Mouse (Mus musculus) kidney, embryonic 16.5 days (tissue): ENCODE measurements around the gene Smco4. TPM values are rescaled to one million over a fixed set of nuclear protein-coding genes. Genes with fewer than 3 reads are reported as not detected.

ENCODE experiments used
- ATAC-seq: fragments of 200-750 bp; cut with Nextera tagmentation; 2 replicates; pipeline ENCODE4 v1.8.0; 2017; ENCODE audit warnings: moderate TSS enrichment; ENCODE audit not compliant: low FRiP score, low TSS enrichment
- H3K27ac ChIP-seq: fragments of 300-500 bp; sonication (generic); 2 replicates; pipeline ENCODE4 v1.5.1; 2014; ENCODE audit warnings: low read length
- H3K27me3 ChIP-seq: fragments of 300-500 bp; sonication (generic); 2 replicates; pipeline ENCODE4 v1.6.1; 2014; ENCODE audit warnings: low read length, control low read depth, mixed read lengths; ENCODE audit not compliant: insufficient read depth
- H3K36me3 ChIP-seq: fragments of 300-500 bp; sonication (generic); 2 replicates; pipeline ENCODE4 v1.6.1; 2014; ENCODE audit warnings: low read length, control low read depth, mixed read lengths; ENCODE audit not compliant: insufficient read depth
- H3K4me1 ChIP-seq: fragments of 300-500 bp; sonication (generic); 2 replicates; pipeline ENCODE4 v1.6.1; 2014; ENCODE audit warnings: low read length, control low read depth, mixed read lengths; ENCODE audit not compliant: insufficient read depth
- H3K4me2 ChIP-seq: fragments of 300-500 bp; sonication (generic); replicated peaks from 2 replicates; pipeline ENCODE4 v1.6.1; 2014; ENCODE audit warnings: low read depth, low read length
- H3K4me3 ChIP-seq: fragments of 300-500 bp; sonication (generic); 2 replicates; pipeline ENCODE4 v1.5.1; 2014; ENCODE audit warnings: mild to moderate bottlenecking, low read length
- H3K9ac ChIP-seq: fragments of 300-500 bp; sonication (generic); replicated peaks from 2 replicates; pipeline ENCODE4 v1.6.1; 2014; ENCODE audit warnings: low read length
- H3K9me3 ChIP-seq: fragments of 300-500 bp; sonication (generic); 2 replicates; pipeline ENCODE4 v1.6.1; 2016; ENCODE audit warnings: low read length, control low read depth
- WGBS: fragments of 180-500 bp; shearing (Covaris S2); extraction: QIAGEN DNeasy Blood & Tissue Kit; methylation state at CpG from one replicate; pipeline ENCODE4 v1.1.7; 2014; 5-methylcytosine and 5-hydroxymethylcytosine counted together
- polyA plus RNA-seq: library from polyadenylated mRNA; unstranded; fragments of >200 nt; fragmentation: Nextera tagmentation; extraction: Ambion mirVana; gene quantifications from 2 replicates; pipeline ENCODE4 v1.2.1, GENCODE M21; 2015

Smco4 gene
- polyA plus RNA-seq, 1 experiment from 2014 or later = 4.4 TPM

DNA sequence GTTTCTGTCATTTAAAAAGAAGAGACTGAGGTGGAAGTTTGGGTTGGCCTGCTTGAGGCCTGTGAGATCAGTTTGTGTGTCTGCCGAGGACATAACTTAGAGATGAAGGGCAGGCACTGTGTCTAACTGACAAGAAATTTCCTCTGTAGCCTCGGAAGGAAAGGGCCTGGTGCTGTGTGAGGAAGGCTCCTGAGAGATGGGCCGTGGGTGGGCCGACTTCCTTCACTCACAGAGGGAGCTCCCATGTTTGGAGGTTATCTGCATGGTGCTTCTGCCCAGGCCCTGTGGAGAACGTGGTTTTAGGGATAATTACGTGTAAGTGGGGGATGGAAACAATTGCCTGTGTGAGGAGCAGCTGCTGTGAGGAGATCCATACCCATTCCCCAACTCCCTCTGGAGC is 10.6 kb downstream of the Smco4 start:
- no peak for ATAC-seq
- H3K27me3 ChIP-seq = no peaks in the 10 kb centered on the region
- H3K9me3 ChIP-seq = no peaks in the 10 kb centered on the region
- peaks cover 61% of the 10 kb centered on the region for H3K4me1 ChIP-seq
- H3K27ac ChIP-seq = peak overlapping the region; percentile 59; the same call in 1 of the 2 replicates
- H3K4me2 ChIP-seq = no peak overlapping the region
- H3K36me3 ChIP-seq = no peaks in the 10 kb centered on the region
- 43% methylated on average over 6 of the region's 6 CpGs for WGBS
- H3K4me3 ChIP-seq = no peak overlapping the region
- H3K9ac ChIP-seq = no peak overlapping the region

GRCm38 (mm10) chr9:15505288-15505687 is 12.1 kb downstream of the Smco4 start:
- no peak for ATAC-seq
- 24% methylated on average over 1 of the region's 1 CpGs for WGBS
- Histone ChIP-seq H3K27ac (no peak overlapping the region), H3K36me3 (no peaks in the 10 kb centered on the region), H3K27me3 (no peaks in the 10 kb centered on the region), H3K9ac (no peak overlapping the region), H3K4me1 (peaks cover 75% of the 10 kb centered on the region), H3K9me3 (no peaks in the 10 kb centered on the region), H3K4me2 (no peak overlapping the region), H3K4me3 (no peak overlapping the region)

DNA sequence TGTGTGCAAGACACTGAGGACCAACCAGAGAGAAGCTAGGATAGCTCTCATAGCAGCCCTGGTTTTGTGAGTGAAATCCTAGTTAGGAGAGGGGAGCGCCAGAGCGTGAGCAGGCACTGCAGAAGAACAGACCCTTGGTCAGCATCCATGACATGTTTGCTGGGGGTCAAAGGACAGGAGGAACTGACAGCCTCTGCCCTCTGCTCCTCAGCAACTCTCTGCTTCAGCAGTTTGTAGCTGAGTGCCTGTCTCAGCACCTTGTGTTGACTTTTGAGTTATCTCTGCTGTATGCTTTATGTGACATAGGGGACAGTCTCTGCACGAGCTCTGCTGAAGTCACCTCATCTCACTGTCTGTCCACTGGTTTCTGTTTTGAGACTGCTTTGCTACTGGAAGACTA is 13.6 kb downstream of the Smco4 start:
- no peaks in the 10 kb centered on the region for H3K36me3 ChIP-seq
- no peak overlapping the region for H3K4me3 ChIP-seq
- H3K27ac ChIP-seq = peak overlapping the region; percentile 79
- peak; percentile 37; the same call in 1 of the 2 replicates for ATAC-seq
- 32% methylated on average over 3 of the region's 3 CpGs for WGBS
- no peak overlapping the region for H3K4me2 ChIP-seq
- no peaks in the 10 kb centered on the region for H3K9me3 ChIP-seq
- H3K27me3 ChIP-seq = no peaks in the 10 kb centered on the region
- H3K4me1 ChIP-seq = peaks cover 90% of the 10 kb centered on the region
- H3K9ac ChIP-seq = no peak overlapping the region; the same call in 1 of the 2 replicates

- Histone ChIP-seq H3K9me3 (no peaks in the 10 kb centered on the region), H3K4me2 (no peak overlapping the region), H3K4me1 (peaks cover 92% of the 10 kb centered on the region), H3K36me3 (no peaks in the 10 kb centered on the region), H3K4me3 (no peak overlapping the region), H3K27ac (peak overlapping the region; percentile 79), H3K27me3 (no peaks in the 10 kb centered on the region), H3K9ac (peak overlapping the region; percentile 33)
- no peak for ATAC-seq
- 59% methylated on average over 4 of the region's 4 CpGs for WGBS
These were observed 14.2 kb downstream of the Smco4 start for GRCm38 (mm10) chr9:15507431-15507875.

GRCm38 (mm10) chr9:15509363-15509762 is 16.1 kb downstream of the Smco4 start:
- WGBS = 43% methylated on average over 3 of the region's 3 CpGs
- H3K4me1 ChIP-seq = peaks cover 76% of the 10 kb centered on the region
- H3K9me3 ChIP-seq = no peaks in the 10 kb centered on the region
- peak overlapping the region; percentile 8; the same call in 1 of the 2 replicates for H3K27ac ChIP-seq
- ATAC-seq = no peak
- H3K4me3 ChIP-seq = no peak overlapping the region
- H3K27me3 ChIP-seq = no peaks in the 10 kb centered on the region
- H3K4me2 ChIP-seq = no peak overlapping the region
- H3K9ac ChIP-seq = no peak overlapping the region
- H3K36me3 ChIP-seq = no peaks in the 10 kb centered on the region

GRCm38 (mm10) chr9:15510557-15511310 is 17.5 kb downstream of the Smco4 start:
- peak overlapping the region; percentile 57; the same call in 1 of the 2 replicates for H3K27ac ChIP-seq
- no peak overlapping the region for H3K9ac ChIP-seq
- peaks cover 76% of the 10 kb centered on the region for H3K4me1 ChIP-seq
- no peaks in the 10 kb centered on the region for H3K36me3 ChIP-seq
- WGBS = 50% methylated on average over 3 of the region's 3 CpGs
- no peak overlapping the region for H3K4me2 ChIP-seq
- H3K27me3 ChIP-seq = no peaks in the 10 kb centered on the region
- H3K4me3 ChIP-seq = no peak overlapping the region
- ATAC-seq = peak; percentile 24; the same call in 1 of the 2 replicates
- H3K9me3 ChIP-seq = no peaks in the 10 kb centered on the region

DNA sequence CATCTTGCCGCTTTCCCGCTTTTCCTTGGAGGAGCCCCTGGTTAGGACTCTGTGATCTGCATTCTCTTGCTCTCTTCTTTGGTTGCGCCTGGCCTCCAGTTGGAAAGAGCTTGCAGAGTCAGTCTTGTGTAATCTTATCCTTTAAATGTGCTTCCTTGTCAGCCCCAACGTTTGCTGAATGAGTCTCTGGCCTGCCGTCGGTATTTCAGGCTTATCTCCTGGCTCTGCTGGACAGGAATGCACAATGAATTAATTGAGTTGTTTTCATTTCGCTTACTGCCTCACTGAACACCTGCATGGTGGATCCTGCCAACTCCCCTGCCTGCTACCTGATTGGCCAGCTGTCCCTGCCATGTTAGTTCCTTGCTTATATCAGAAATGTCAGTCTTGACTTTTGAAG is 19.7 kb downstream of the Smco4 start:
- no peaks in the 10 kb centered on the region for H3K9me3 ChIP-seq
- no peaks in the 10 kb centered on the region for H3K36me3 ChIP-seq
- no peak overlapping the region for H3K4me3 ChIP-seq
- H3K4me1 ChIP-seq = peaks cover 61% of the 10 kb centered on the region
- ATAC-seq = peak; percentile 80
- 31% methylated on average over 7 of the region's 7 CpGs for WGBS
- no peaks in the 10 kb centered on the region for H3K27me3 ChIP-seq
- H3K4me2 ChIP-seq = no peak overlapping the region
- no peak overlapping the region for H3K9ac ChIP-seq
- peak overlapping the region; percentile 76 for H3K27ac ChIP-seq

- Histone ChIP-seq H3K27ac (no peak overlapping the region), H3K4me2 (no peak overlapping the region), H3K4me1 (peaks cover 36% of the 10 kb centered on the region), H3K9me3 (no peaks in the 10 kb centered on the region), H3K27me3 (no peaks in the 10 kb centered on the region), H3K9ac (no peak overlapping the region), H3K36me3 (no peaks in the 10 kb centered on the region), H3K4me3 (no peak overlapping the region)
- WGBS = 57% methylated on average over 2 of the region's 2 CpGs
- ATAC-seq = no peak
These were observed 22.8 kb downstream of the Smco4 start for GRCm38 (mm10) chr9:15516007-15516406.

- H3K27me3 ChIP-seq = no peaks in the 10 kb centered on the region
- peaks cover 20% of the 10 kb centered on the region for H3K4me1 ChIP-seq
- no peak overlapping the region for H3K9ac ChIP-seq
- no peak overlapping the region for H3K27ac ChIP-seq
- 63% methylated on average over 4 of the region's 4 CpGs for WGBS
- no peak overlapping the region for H3K4me2 ChIP-seq
- no peaks in the 10 kb centered on the region for H3K9me3 ChIP-seq
- H3K36me3 ChIP-seq = no peaks in the 10 kb centered on the region
- ATAC-seq = no peak
- H3K4me3 ChIP-seq = no peak overlapping the region
These were observed 24.7 kb downstream of the Smco4 start for GRCm38 (mm10) chr9:15517979-15518378.

DNA sequence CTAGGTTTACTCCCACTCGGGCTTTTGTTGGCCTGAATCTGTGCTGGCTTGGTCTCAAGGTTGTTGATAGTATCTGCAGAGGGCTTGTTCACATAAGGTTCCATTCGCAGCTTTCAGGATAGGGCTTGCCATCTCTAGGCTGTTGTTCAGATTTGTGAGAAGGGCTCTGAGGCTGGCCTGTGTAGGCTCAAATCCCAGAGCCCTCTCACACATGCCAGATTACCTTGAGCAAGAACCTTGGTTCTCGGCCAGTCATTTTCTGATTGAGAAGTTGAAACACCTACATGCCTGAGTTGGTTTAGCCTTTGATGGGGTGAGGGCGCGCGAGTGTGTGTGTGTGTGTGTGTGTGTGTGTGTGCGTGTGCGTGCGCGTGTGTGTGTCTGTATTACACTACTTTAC is 29.1 kb downstream of the Smco4 start:
- no peaks in the 10 kb centered on the region for H3K9me3 ChIP-seq
- H3K27me3 ChIP-seq = no peaks in the 10 kb centered on the region
- H3K4me1 ChIP-seq = peaks cover 20% of the 10 kb centered on the region
- H3K9ac ChIP-seq = no peak overlapping the region
- no peak for ATAC-seq
- no peak overlapping the region for H3K27ac ChIP-seq
- WGBS = 88% methylated on average over 10 of the region's 10 CpGs
- no peaks in the 10 kb centered on the region for H3K36me3 ChIP-seq
- H3K4me3 ChIP-seq = no peak overlapping the region
- H3K4me2 ChIP-seq = no peak overlapping the region
